Mouse (Mus musculus): ENCODE results near the gene Wbp1. TPM values are rescaled to one million over a fixed set of nuclear protein-coding genes. Genes with fewer than 3 reads are reported as not detected.

Wbp1 gene
- polyA plus RNA-seq, 1 experiment from 2014 or later: 161 TPM

GRCm38 (mm10) chr6:83070311-83071219 lies 50.8 kb downstream of the Wbp1 start:
- no peak for ATAC-seq (ENCODE audit: low FRiP score, low read depth)
- H3K4me2 ChIP-seq: no peak overlapping the region
- H3K9me3 ChIP-seq: no peaks in the 10 kb centered on the region
- H3K4me1 ChIP-seq (replicated peaks): peaks cover 16% of the 10 kb centered on the region
- no peak overlapping the region for H3K27ac ChIP-seq (replicated peaks)
- no peak overlapping the region for H3K9ac ChIP-seq
- no peaks in the 10 kb centered on the region for H3K36me3 ChIP-seq
- H3K4me3 ChIP-seq: no peak overlapping the region; the same call in 1 of the 2 replicates
- under 1% methylated on average over 56 of the region's 58 CpGs for WGBS
- peaks cover 90% of the 10 kb centered on the region for H3K27me3 ChIP-seq

GRCm38 (mm10) chr6:83070247-83070310 lies 51.3 kb downstream of the Wbp1 start, which contains the start of gene Tlx2:
TSS of gene Tlx2 (minus strand) at chr6:83070293.
- ATAC-seq (ENCODE audit: low FRiP score, low read depth): no peak
- H3K4me1 ChIP-seq (replicated peaks): peaks cover 16% of the 10 kb centered on the region
- H3K27me3 ChIP-seq: peaks cover 90% of the 10 kb centered on the region
- H3K4me3 ChIP-seq: peak within 1 kb of the TSS; percentile 10
- H3K9me3 ChIP-seq: no peaks in the 10 kb centered on the region
- H3K36me3 ChIP-seq: no peaks in the 10 kb centered on the region
- WGBS: 0% methylated on average over 10 of the region's 10 CpGs
- no peak within 1 kb of the TSS for H3K27ac ChIP-seq (replicated peaks)
- no peak within 1 kb of the TSS for H3K9ac ChIP-seq
- peak within 1 kb of the TSS; percentile 35; the same call in 1 of the 2 replicates for H3K4me2 ChIP-seq

- Histone ChIP-seq H3K36me3 (no peaks in the 10 kb centered on the region), H3K4me3 (no peak overlapping the region), H3K27me3 (peaks cover 90% of the 10 kb centered on the region), H3K4me1 (replicated peaks) (peaks cover 16% of the 10 kb centered on the region), H3K27ac (replicated peaks) (no peak overlapping the region), H3K9ac (no peak overlapping the region), H3K9me3 (no peaks in the 10 kb centered on the region), H3K4me2 (no peak overlapping the region)
- WGBS: under 1% methylated on average over 66 of the region's 69 CpGs
- no peak for ATAC-seq (ENCODE audit: low FRiP score, low read depth)
These were observed 51.7 kb downstream of the Wbp1 start for GRCm38 (mm10) chr6:83069488-83070246.

MicroRNA genes within 50 kb of the gene (microRNA counts, 519-probe panel; counts per million panel counts)
- microRNA mmu-miR-3470a+mmu-miR-3470b: not detected

Small RNA genes within 50 kb of the gene (microRNA-seq; reads per million reads assigned to microRNA genes)
- not detected for gene Mir3470a

Other genes with a start within 250 kb of the Wbp1 start
- gene Sema4f, start 181.8 kb downstream of the Wbp1 start, polyA plus RNA-seq (2015; fragmentation: Nextera tagmentation; extraction: Ambion mirVana): 22.5 and 22.7 TPM in 2 replicates
- 0.61 TPM in 1 of 2 replicates, not detected in the other for gene M1ap, start 174.7 kb downstream of the Wbp1 start, polyA plus RNA-seq (2015; fragmentation: Nextera tagmentation; extraction: Ambion mirVana)
- 1.7 and 2.6 TPM in 2 replicates for gene Dok1, start 88.1 kb downstream of the Wbp1 start, polyA plus RNA-seq (2015; fragmentation: Nextera tagmentation; extraction: Ambion mirVana)
- 6.6 and 6.7 TPM in 2 replicates for gene Loxl3, start 87.4 kb downstream of the Wbp1 start, polyA plus RNA-seq (2015; fragmentation: Nextera tagmentation; extraction: Ambion mirVana)
- 168 and 186 TPM in 2 replicates for gene Aup1, start 67.0 kb downstream of the Wbp1 start, polyA plus RNA-seq (2015; fragmentation: Nextera tagmentation; extraction: Ambion mirVana)
- gene Htra2, start 66.3 kb downstream of the Wbp1 start, polyA plus RNA-seq (2015; fragmentation: Nextera tagmentation; extraction: Ambion mirVana): 78.3 and 79.8 TPM in 2 replicates
- gene Dqx1, start 63.7 kb downstream of the Wbp1 start, polyA plus RNA-seq (2015; fragmentation: Nextera tagmentation; extraction: Ambion mirVana): 0.62 and 0.75 TPM in 2 replicates
- gene Tlx2, start 51.3 kb downstream of the Wbp1 start, polyA plus RNA-seq (2015; fragmentation: Nextera tagmentation; extraction: Ambion mirVana): 1.2 TPM in 1 of 2 replicates, not detected in the other
- gene Pcgf1, start 43.7 kb downstream of the Wbp1 start, polyA plus RNA-seq (2015; fragmentation: Nextera tagmentation; extraction: Ambion mirVana): 45.8 and 45.9 TPM in 2 replicates
- gene Lbx2, start 35.2 kb downstream of the Wbp1 start, polyA plus RNA-seq (2015; fragmentation: Nextera tagmentation; extraction: Ambion mirVana): not detected in 2 replicates
- gene Ccdc142, start 20.0 kb downstream of the Wbp1 start, polyA plus RNA-seq (2015; fragmentation: Nextera tagmentation; extraction: Ambion mirVana): 5.9 and 6.8 TPM in 2 replicates
- gene Gm42688, start 19.9 kb downstream of the Wbp1 start, polyA plus RNA-seq (2015; fragmentation: Nextera tagmentation; extraction: Ambion mirVana): 5.5 and 6.0 TPM in 2 replicates
- gene Mrpl53, start 12.5 kb downstream of the Wbp1 start, polyA plus RNA-seq (2015; fragmentation: Nextera tagmentation; extraction: Ambion mirVana): 113 and 124 TPM in 2 replicates
- 22.8 and 27.2 TPM in 2 replicates for gene Mogs, start 6.1 kb downstream of the Wbp1 start, polyA plus RNA-seq (2015; fragmentation: Nextera tagmentation; extraction: Ambion mirVana)
- 13.8 and 16.3 TPM in 2 replicates for gene Ino80b, start 3.9 kb upstream of the Wbp1 start, polyA plus RNA-seq (2015; fragmentation: Nextera tagmentation; extraction: Ambion mirVana)
- gene Rtkn, start 13.9 kb upstream of the Wbp1 start, polyA plus RNA-seq (2015; fragmentation: Nextera tagmentation; extraction: Ambion mirVana): 14.9 and 17.8 TPM in 2 replicates
- 17.8 and 19.3 TPM in 2 replicates for gene Wdr54, start 34.8 kb upstream of the Wbp1 start, polyA plus RNA-seq (2015; fragmentation: Nextera tagmentation; extraction: Ambion mirVana)
- gene 1700003E16Rik, start 34.8 kb upstream of the Wbp1 start, polyA plus RNA-seq (2015; fragmentation: Nextera tagmentation; extraction: Ambion mirVana): 9.7 and 9.8 TPM in 2 replicates
- gene Dctn1, start 44.4 kb upstream of the Wbp1 start, polyA plus RNA-seq (2015; fragmentation: Nextera tagmentation; extraction: Ambion mirVana): 148 and 160 TPM in 2 replicates
- 2.2 and 2.8 TPM in 2 replicates for gene Slc4a5, start 98.3 kb upstream of the Wbp1 start, polyA plus RNA-seq (2015; fragmentation: Nextera tagmentation; extraction: Ambion mirVana)
- gene Mthfd2, start 204.3 kb upstream of the Wbp1 start, polyA plus RNA-seq (2015; fragmentation: Nextera tagmentation; extraction: Ambion mirVana): 28.9 and 32.8 TPM in 2 replicates
- 22.9 and 24.6 TPM in 2 replicates for gene Mob1a, start 204.5 kb upstream of the Wbp1 start, polyA plus RNA-seq (2015; fragmentation: Nextera tagmentation; extraction: Ambion mirVana)
- gene Bola3, start 227.6 kb upstream of the Wbp1 start, polyA plus RNA-seq (2015; fragmentation: Nextera tagmentation; extraction: Ambion mirVana): 60.3 and 67.6 TPM in 2 replicates

Measured in hindbrain, embryonic 15.5 days (tissue).